Mouse (Mus musculus) frontal cortex, postnatal 10 days (tissue): Measurements from ENCODE around the gene Susd6.
A peak's percentile ranks its signal among the peaks of the same experiment; 100 is the strongest.

Experiments
- DNase-seq, 2 experiments: peaks; one replicate each; pipeline ENCODE4 v3.0.0; 2022; ENCODE audit warnings: low spot score in 2 of 2, mixed read lengths in 1 of 2

Susd6 gene

DNA sequence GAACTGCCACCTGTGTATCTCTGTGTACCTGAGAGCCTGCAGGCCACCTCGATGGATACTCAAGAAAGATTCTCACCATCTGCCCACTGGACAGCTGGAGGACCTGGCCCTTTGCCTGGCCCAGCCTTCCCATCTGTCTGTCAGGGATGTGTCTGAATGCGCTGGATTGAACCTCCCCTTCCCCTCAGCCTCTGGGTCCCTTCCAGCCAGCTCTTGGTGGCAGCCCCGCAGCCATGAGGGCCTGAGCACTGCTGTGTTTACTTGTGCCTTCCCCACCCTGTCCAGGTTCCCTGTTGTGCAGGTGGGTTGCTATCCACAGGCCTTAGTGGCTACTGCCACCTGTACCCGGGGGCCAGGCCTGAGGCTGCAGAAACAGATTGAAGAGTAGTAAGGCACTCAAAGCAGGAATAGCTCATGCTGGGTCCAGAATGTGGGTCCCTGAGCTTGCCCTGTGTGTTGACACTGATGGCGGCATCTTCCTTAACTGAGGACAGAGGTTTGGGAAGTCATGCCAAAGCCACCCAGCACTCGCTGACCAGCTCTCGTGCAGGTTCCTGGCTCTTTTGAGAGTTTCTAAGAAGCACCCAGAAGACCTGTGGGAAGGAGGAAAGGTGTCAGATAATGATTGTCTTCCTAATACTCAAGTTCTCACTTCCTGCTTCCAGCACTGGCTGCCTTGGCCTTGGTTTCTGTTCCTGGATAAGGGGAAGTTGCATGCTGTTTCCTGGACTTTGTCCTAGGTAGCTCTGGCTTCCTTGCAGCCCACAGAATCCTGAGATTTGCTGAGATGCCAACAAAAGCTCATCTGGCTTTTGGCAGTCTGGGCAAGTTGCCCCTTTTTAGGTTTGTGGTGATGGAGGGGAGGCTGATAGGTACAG, 87.1 kb downstream of the Susd6 start:
- no peak for DNase-seq

DNA sequence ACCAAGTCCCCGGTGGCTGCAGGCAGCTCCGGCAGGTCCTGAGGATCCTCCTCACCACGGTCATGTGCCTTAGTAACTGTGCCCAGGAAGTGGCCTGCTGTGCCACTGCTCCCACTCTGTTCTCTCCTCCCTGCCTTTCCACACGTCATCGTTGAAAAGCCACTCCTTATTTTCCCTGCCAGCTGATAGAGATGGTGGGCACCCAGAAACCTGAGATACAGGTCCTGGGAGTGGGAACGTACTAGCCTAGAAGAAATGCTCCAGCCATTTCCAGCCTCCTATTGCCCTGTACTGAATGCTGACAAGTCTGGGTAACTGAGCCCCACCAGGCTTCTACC, 87.8 kb downstream of the Susd6 start:
- no peak for DNase-seq

DNA sequence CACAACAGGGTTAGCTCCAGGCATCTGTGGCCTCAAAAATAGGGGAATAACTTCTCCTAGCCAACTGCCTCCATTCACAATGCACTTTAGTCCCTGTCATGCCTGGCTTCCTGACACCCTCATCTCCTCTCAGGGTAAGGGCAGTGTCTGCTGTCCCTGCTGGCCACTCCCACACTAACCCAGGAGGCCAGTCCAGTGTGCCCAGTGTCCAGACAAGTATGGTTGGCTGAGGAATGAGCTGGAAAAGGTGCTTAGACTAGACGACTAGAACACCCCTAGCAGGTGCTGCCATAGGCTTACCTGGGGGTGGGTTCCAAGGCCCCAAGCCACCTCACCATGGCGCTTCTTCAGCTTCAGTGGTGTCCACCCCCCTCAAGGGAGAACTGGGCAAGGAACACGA, 88.3 kb downstream of the Susd6 start:
- DNase-seq = no peak

DNA sequence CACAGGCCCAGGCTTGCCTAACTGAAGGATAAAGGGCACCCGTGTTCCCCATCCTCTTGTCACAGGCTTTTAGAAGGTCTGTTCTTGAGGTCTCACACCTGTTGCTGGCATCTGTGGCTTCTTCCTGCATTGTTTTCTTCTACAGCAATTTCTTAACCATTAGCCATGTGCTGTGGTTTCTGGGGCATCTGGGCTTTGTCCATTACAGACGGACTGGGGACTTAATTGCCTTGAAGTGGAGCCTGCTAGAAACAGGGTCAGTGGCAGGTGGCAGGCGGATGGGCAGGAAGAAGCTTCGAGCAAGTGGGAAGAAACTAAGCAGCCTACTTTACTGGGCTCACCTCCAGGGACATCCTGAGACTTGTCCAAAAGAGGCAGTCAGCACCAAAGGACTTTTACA, 89.0 kb downstream of the Susd6 start:
- DNase-seq = no peak

DNA sequence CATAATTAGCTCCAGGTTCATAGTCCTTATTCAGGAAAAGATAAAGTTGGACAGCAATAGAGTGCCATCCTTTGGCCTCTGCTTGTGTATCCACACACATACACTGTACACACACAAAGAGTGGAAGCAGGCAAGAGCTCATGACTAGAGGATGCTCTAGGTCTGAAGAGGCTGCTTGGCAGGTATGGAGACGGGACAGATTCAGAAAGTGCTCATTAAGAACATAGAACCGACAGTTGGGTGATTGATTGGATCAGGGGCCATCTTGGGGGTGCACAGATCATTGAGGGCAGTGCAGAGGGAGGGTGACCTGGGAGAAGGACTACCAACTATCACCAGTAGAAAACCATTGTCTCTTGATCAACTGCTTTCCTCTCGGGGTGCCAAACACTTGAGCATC, 90.8 kb downstream of the Susd6 start:
- no peak for DNase-seq

DNA sequence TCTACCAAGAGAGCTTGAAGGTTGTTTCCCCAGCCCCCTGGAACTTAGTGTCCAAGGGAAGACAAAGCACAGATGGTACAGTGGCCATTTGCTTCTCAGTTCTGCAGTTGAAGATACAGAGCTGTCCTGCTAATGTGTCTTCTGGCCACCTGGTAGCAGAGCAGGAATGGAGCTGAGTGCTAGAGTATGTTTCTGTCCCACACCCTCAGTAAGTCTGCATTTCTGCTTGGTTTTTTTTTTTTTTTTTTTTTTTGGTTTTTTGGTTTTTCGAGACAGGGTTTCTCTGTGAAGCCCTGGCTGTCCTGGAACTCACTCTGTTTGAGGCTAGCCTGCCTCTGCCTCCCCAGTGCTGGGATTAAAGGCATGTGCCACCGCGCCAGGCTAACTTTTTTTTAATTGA, 93.0 kb downstream of the Susd6 start:
- DNase-seq = no peak

DNA sequence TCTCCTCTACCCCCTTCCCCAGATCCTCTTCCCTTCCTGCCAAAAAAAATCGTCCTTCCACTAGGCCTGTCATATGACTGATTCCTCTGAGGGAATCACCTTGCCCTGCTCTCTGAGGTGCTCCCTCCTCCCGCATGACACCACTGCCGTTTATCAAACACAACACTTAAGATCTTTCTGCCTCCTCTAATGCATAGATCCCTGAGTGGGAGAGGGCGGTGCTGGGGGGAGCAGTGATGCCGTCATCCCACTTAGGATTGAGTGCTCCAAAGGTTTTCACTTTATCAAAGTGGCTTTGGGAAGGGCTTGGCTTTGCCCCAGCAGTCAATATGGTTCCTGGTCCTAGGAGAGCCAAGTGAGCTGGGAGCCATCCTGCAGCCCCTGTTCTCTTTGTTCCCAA, 93.6 kb downstream of the Susd6 start:
- no peak for DNase-seq

DNA sequence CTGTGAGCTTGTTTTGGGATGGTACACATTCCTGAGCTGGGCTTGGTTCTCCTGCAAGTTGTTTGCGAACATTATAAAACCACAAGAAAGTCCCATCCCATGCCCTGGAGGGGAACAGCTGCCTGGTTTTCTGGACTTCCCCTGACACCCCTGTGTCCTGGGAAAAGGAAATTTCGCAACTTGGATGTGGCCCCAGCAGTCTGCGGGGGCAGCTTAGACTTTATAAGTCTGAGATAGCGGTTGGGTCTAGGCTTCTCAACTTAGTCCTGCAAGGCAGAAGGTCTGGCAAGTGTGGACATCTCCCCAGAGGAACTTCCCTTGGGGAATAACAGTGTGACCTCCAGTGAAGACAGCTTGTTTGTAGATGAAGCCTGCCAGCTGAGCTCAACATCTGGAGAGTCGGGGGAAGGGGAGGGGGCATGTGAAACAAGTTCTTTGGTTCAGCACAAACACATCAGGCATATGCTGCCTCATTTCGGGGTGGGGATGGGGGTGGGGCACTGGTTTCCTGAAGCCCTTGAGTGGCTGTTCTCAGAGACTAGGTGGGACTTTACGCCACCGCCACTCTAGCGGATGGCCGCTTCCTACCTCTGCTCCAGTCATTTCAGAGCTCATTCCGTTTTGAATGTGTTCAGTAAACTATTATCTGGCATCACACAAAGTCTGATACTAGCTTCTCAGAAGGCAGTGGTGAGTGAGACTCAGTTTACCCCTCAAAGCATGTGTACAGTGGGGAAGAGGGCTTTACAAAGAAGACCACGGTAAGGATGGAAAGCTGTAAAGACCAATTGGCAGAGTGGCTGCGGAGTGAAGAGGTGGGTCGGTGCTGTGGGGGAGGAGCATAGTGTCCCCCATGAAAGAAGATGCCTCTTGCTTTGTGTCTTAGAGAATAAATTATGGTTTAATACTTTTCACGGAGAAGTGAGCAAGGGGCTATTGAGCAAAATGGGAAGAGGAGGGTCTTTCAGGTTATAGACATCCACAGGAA, 95.3 kb downstream of the Susd6 start:
- no peak for DNase-seq

DNA sequence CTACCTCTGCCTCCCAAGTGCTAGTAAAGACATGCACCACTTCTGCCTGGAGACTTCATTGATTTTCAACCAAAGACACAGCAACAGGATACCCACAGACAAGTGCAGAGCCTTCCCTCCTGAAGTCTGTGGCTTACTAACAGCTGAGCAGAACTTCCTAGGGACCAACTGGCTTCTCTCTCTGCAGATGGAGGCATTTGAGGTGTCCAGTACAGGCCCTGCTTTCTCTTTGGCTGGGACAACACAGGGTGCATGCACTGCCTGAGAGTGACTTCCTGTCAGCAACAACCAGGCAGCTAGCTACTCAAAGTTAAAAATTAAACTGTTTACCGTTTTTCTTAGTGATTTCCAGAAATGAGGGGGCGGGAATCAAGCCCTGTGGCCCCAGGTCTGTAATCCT, 96.7 kb downstream of the Susd6 start:
- DNase-seq = no peak

DNA sequence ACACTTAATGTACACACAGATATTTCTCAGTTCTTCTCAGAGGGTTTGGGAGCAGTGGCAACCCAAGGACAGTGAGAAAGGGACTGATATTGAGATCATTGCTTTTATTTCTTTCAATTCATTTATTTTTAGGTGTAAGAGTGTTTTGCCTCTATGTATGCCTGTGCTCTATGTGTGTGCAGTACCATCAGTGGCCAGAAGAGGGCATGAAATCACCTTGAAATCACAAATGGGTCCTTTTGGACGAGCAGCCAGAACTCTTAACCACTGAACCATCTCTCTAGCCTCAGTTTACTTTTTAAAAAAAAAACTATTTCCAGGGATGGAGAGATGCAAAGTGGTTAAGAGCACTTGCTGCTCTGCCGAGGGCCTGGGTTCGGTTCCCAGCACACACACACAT, 99.0 kb downstream of the Susd6 start:
- DNase-seq = no peak

DNA sequence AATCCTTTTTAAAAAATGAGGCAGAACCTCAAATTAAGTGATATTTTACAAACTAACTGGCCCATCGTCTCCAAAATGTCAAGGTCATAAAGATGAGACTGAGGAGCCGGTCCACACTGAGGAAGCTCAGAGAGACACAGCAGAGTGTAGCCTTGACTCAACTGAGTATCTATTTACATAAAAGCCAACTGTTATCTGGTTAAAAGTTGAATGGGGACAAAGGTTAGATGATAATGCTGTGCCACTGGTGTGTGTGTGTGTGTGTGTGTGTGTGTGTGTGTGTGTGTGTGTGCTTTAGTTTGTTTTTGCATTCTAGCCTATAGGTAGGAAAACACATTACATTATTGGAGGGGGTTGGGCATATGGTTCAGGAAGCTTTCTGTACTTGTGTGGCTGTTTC, 100.8 kb downstream of the Susd6 start:
- no peak for DNase-seq

DNA sequence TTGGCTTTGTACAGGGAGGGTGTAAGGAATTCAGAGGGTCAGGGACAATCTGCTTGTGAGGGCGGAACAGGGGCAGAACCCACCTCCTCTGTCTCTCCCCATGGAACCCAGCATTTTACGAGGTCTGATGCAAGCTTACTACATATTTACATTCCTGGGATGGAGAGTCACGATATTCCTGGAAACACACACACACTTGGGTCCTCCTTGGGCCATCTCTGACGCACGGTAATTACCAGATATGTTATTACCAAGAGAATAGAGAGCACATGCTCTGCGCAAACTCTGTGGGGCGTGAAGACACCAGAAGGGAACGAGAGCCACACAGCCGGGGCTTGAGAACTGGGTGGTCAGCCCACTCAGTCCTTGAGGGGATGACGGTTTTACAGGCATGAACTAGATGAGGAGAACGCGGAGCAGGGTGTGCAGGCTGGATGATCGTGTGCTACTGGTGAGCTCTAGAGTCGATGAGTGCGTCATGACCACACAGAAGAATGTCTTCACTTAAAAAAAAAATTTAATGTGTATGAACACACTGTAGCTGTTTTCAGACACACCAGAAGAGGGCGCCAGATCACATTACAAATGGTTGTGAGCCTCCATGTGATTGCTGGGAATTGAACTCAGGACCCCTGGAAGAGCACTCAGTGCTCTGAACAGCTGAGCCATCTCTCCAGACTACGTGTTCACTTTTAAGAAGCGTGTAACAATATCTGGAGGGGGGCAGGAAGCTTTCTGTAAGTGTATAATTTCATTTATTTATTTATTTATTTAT, 103.6 kb downstream of the Susd6 start:
- no peak for DNase-seq

DNA sequence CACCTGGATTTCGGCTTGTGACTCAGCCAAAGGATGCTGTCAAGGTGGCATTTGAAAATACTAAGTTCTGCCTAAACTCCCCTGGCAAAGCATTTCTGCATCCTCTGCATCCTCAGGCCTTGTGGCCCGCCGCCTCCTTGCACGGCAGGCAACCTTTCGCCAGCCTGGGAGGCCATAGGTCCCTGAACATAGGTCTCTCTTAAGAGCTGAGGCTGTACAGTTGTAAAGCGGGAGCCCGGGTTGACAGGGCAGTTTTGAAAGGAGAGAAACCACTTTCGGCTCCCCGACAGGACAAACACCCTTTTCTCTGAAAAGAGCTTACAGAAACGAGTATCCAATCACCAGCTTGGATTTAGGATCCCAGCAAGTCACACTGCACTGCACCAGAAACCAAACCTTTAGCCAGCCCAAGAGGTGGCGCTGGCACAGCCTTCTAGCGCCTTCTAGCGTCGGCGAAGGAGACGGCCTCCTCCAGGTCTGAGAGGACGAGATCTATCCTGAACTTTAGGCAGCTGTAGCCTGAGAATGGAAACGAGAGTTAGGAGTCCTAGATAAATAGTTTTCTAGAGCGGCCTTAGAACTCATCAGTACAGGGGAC, 104.8 kb downstream of the Susd6 start:
- DNase-seq = peak; percentile 23 to 58

DNA sequence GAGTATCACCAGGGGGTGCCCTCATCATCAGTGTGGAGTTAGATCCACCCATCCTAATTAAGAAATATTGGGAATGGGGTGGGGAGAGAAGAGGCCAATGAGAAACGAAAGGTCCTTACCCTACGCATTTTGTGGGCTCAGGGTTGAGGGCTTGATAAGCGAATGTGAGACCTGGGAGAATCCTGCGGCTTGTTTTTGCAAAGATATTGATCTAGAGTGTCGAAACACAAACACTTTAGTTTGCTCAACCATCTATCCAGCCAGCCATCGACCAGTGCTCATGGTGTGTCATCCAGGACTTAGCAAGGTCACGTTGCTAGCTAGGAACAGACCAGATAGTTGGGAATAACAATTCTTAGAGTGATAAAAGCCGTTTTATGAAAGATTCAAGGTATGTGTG, 119.3 kb downstream of the Susd6 start:
- DNase-seq = no peak

DNA sequence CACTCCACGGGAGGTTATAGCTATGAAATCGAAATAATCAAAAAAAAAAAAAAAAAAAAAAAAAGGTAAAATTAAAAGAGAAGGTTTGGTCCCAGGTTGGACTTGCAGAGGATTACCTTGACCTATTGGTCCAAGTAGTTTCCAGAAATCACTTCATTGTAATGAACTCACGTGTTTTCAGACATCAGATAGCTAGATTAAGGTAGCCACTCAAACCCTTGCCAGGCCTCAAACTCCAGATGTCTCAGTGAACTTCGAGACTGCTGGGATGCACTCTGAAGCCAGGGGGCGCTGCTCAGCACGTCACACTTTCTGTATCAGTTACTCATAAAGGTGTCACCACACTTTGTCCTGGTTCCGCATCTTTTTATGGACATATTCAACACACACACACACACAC, 127.5 kb downstream of the Susd6 start:
- no peak for DNase-seq

DNA sequence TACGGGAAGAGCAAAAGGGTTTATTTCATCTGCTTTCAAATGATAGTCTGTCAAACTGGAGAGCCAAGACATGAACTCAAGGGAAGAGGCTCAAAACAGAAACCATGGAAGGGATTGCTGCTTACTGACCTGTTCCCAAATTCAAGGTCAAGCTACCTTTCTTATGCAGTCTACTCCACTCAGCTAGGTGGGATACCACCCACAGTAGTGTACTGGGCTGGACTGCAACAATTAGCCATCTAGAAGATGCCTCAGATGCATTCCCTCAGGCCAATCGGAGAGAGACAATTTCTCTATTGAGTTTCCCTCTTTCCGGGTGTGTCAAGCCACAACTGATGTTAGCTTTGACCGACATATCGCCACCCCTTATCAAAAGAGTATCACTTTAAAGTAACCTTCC, 131.0 kb downstream of the Susd6 start:
- DNase-seq = no peak

DNA sequence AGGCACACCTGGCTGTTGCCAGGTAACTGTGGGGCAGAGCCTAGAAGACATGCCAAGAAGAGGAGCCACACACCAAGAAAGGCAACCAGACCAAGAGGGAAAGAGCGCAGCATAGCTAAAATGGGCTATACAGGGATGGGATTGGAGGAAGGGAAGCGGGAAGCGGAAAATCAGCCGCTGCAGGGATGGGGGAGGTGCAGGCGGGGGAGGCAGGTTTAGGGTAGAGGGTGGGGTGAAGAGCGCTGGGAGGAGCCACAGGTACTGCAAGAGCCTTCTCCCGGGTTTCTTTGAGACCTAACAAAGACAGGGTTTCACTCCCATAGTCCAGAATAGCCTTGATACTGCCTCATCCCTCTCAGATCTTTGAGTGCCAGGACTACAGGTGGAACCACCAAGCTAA, 132.6 kb downstream of the Susd6 start:
- DNase-seq = peak in 1 of 2 experiments; percentile 26

DNA sequence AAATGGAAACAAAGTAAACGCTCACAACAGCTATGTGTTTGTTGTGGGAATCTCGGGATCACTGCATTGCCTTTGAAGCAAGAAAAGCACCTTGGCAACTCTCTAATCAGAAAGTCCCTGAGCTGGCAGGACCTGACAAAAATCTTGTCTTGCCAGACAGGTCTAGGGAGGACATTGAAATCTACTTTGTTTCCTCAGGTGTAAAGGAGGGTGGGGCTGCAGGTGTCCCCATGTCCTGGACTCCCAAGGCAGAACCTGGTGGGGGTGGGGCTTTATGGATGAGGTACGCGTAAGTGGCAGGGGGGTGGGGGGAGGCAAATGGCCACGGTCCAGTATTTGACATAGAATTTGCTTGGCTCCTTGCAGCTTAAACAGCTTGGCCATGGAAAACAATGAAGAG, 133.3 kb downstream of the Susd6 start:
- DNase-seq = no peak

DNA sequence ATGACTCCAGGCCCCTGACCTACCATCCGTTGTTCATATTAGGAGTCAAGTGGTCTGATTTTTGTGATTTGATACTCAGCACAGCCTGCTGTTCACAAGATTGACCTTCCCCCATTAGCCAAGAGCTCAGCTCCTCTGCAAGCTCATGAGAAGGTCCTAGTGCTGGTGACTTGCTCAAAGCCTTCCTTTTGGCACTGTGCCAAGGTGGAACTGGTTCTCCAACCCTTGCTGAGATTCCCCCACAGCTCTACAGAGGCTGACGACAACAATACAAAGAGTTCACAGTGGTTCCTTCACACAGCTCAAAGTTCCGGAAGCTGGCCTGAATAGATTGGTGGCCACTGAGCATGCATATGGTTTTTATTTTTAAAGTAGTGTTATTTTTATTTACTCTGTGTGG, 133.9 kb downstream of the Susd6 start:
- DNase-seq = no peak

DNA sequence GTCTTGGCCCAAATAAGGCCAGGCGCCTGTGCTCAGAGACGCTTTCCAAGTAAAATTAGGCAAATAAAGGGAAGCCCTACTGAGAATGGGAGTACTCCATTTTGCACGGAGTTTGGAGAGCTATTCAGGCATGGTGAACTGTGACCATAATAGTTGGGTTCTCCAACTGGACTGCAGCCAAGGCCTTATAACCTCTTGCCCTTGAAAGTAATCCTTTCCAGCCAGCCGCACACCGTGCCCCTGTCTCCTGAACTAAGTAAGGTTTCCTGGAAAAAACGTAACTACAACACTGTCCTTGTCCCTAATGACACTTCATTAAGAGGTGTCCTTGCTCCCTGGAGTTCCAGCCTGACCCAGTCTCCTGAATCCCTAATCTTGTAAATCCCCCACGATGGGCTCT, 135.6 kb downstream of the Susd6 start:
- no peak for DNase-seq

DNA sequence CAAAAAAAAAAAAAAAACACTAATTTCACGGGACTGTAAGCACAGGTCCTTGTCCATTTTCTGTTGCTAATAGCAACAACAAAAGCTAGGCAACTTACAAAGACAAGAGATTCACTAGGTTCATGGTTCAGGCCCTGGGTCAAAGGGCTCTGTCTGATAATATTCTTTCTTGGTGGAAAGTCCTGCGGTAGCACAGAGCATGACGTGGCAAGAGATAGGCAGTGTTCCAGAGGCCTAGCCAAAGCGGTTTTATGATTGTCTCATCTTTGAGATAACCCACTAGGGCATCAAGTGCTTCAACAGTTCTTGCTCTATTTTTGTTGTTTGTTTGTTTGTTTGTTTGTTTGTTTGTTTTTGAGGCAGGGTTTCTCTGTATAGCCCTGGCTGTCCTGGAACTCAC, 136.2 kb downstream of the Susd6 start:
- DNase-seq = no peak

DNA sequence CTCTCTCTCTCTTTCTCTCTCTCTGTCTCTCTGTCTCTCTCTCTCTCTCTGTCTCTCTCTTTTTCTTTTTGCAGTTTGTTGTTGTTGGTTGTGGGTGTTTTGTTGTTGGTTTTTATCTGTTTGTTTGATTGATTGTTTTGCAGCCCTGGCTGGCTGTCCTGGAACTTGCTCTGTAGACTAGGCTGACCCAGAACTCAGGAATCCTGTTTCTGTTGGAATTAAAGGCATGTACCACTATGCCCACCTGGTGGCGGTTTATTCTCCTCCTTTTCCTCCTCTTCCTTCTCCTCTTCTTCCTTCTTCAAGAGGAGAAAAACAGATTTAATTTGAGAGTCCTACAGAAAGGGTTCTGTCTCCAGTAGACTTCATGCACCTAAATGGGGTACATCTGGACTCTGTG, 137.2 kb downstream of the Susd6 start:
- no peak for DNase-seq
